Mouse (Mus musculus) thymus, adult 2 months (tissue): Measurements from ENCODE around the gene Foxo1.

Experiments
- CTCF ChIP-seq: fragments of 200-500 bp; IDR thresholded peaks from 2 replicates; pipeline ENCODE4 v1.5.1; 2012; ENCODE audit warnings: mild to moderate bottlenecking, control low read depth, low read length, moderate library complexity, borderline replicate concordance; ENCODE audit not compliant: control insufficient read depth, poor library complexity, insufficient read depth; ENCODE audit errors: extremely low read depth
- POLR2A ChIP-seq: fragments of 200-500 bp; IDR thresholded peaks from 2 replicates; pipeline ENCODE4 v1.6.1; 2012; ENCODE audit warnings: mild to moderate bottlenecking, low read length, control low read depth, moderate library complexity; ENCODE audit not compliant: control insufficient read depth, poor library complexity, insufficient read depth; ENCODE audit errors: extremely low read depth

GRCm38 (mm10) chr3:52266606-52267160, 1.5 kb upstream of the Foxo1 start:
- TF ChIP-seq POLR2A (no peak), CTCF (no peak)
